Mouse (Mus musculus) adrenal gland, postnatal 14 days (tissue): ENCODE measurements around the gene Adgrl3. TPM values are rescaled to one million over a fixed set of nuclear protein-coding genes. Genes with fewer than 3 reads are reported as not detected.

ENCODE experiments used
- microRNA-seq, 2 experiments: library from miRNA; unstranded; fragments of <30 nt; microRNA quantifications; one replicate each; pipeline ENCODE4 v1.2.0; 2021
- total RNA-seq: library from RNA; stranded (reverse); gene quantifications from 2 replicates; pipeline ENCODE4 v1.2.3, GENCODE M21; 2021

Gene Adgrl3
- total RNA-seq, 1 experiment from 2014 or later = 6.0 TPM

Small RNA genes lying within 50 kb of the gene (microRNA-seq; reads per million reads assigned to microRNA genes)
- gene Gm22048 = 0 reads per million in 2 experiments
